Mouse (Mus musculus): Measurements from ENCODE around the gene 4933421I07Rik.

The 4933421I07Rik gene

DNA sequence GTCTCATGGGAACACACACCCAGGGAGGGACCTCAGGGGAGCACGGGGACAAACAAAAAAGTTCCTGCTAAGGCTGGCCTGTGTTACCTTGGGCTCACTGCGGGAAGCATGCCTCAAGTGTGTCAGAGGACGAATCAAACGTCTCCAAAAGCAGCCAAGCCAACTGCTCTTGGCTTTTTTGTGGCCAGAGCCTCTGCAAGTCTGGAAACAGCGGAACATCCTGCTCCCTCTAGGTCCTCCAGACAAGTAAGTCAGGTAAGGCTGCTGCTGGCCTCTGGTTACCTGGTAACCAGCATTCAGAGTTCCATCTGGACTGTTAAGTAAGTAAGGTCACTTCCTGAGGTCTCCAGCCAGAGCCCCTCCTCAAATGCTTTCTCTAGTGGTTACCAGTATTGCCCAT, at the start of gene 4933421I07Rik:
TSS of gene 4933421I07Rik (minus strand) at position 271 of the 400 bp plus-strand sequence.
- no peak for DNase-seq (ENCODE audit: low spot score in 2 of 2)

DNA sequence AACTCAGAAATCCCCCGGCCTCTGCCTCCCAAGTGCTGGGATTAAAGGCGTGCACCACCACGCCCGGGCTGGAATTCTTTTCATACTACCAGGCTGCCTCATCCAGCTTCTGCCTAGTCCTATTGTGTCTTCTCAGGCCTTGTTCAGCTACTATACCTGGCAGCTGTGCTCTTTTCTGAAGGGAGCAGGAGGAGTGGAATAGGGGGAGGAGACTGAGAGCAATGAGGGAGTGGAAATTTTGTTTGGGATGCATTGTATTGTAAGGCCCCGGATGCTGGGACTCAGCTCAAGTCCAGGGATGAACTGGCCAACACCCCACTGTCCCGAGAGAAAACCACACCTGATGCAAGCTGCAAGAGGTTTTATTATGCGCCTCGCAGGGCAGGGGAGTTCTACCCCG, 49.4 kb upstream of the 4933421I07Rik start:
- DNase-seq (ENCODE audit: low spot score in 2 of 2), result no peak

DNA sequence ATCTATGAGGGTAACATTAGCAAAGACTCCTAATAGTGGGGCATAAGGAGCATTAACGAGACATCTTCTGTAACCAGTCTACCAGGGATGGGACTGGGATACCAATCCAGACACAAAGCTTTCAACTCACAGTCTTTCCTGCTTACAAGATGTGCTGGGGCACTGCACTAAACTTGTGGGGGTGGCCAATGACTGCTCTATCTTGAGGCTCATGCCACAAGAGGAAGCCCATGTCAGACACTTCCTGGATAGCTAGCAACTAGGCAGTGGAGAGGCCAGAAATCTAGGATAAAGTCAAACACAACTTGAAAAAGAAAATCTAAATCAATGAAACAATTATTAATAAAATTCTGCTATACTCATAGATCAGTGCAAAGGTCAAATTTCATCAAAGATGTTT, 48.3 kb upstream of the 4933421I07Rik start:
- DNase-seq (ENCODE audit: low spot score in 2 of 2), result no peak

DNA sequence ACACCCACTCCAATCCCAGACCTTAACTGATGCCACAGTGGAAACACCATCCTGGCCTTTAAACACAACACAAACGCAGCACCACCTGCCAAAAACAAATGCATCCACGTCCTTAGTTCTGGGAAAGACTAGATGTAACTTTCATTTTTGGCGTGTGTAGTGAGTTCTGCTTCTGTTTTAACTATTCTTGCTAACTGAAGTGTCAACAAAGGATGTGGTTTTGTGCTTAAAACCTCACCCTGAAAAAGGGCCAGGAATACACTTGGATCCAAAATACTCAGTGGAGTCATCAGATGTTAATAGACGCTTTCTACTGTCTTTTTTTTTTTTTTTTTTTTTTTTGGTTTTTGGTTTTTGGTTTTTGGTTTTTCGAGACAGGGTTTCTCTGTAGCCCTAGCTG, 42.9 kb upstream of the 4933421I07Rik start:
- no peak for DNase-seq (ENCODE audit: low spot score in 2 of 2)

DNA sequence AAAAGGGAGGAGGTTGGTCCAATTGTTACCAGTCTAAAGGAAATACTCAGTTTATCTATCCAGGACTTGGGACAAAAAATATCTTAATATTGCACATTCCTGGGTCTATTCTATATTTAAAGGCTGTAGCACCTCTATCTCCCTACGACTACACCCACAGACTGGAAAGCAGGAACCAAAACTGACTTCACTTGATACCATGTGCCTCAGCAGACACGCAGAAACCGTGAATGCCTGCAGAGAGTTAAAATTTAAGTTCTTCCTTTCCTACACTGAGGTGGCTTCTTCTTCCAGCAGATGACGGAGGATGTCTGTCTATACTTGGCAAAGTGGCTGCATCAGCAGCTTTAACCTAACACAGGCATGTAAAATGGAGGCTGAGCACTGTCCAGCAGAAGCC, 42.4 kb upstream of the 4933421I07Rik start:
- no peak for DNase-seq (ENCODE audit: low spot score in 2 of 2)

DNA sequence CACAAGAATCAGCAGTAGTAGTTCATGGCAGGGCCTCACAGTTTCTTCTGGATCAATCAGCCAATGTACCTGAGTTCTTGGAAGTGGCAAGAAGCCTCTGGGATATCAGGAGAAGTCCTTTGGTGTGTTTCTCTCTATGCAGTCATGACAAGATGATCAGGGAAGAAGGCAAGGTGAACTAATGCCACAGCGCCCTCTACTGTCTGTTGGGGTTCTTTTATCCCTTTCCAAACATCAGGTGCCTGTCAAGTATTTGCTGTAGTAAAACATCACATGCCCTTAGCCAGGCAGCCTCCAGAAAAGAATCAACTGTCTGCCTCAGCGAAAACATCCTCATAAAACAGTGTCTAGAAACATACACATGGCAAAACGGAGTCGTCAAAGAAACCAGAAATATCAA, 6.7 kb upstream of the 4933421I07Rik start:
- DNase-seq (ENCODE audit: low spot score in 2 of 2), result no peak

DNA sequence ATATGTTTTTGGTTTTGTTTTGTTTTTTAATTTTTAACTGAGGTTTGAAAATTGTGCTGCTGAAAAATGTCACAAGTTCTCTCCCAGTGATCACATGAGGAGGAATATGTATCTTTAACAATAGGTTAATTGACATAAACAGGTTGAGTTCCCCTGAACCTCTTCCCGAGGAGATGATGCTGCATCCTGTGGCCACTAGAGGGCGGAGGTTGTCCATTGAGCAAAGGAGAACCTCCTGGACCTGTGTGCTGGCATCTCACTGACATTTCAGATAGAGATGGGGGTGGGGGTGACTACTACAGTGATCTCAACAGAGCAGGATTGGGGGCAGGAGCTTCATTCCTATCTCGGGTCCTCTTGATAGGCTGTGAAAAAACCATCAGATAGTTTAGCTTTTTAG, 2.7 kb upstream of the 4933421I07Rik start:
- peak; percentile 3 to 23 for DNase-seq (ENCODE audit: low spot score in 2 of 2)

DNA sequence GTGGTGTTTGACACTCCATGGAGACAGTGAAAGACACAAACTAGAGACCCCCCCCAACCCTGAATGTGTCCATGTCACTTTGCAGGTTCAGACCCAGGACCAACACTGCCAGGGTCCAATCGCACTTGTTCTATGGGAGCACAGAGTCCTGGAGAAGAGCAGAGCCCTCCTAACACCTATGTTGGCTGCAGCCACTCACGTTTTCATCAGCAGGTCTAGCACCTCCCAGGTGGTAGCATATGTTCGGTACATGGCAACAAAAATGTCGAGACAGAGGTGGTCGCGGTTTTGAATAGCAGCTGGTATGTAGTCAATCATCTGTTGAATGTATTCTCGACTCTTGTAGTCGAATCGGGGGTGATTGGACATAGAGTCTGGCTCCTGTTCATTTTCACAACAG, 568 bp downstream of the 4933421I07Rik start:
- no peak for DNase-seq (ENCODE audit: low spot score in 2 of 2)

Data from urinary bladder, postnatal 36 days (tissue).